Mouse (Mus musculus) liver, embryonic 13.5 days (tissue): Measurements from ENCODE around the gene Usp33. TPM values are rescaled to one million over a fixed set of nuclear protein-coding genes. Genes with fewer than 3 reads are reported as not detected.

Experiments
- ATAC-seq: fragments of 200-750 bp; cut with Nextera tagmentation; 2 replicates; pipeline ENCODE4 v1.8.0; 2017; ENCODE audit warnings: low read depth, mild to moderate bottlenecking, moderate number of reproducible peaks, moderate library complexity
- DNase-seq: peaks from one replicate; pipeline ENCODE4 v3.0.0; 2022
- H3K27ac ChIP-seq: fragments of 300-500 bp; sonication (generic); 2 replicates; pipeline ENCODE4 v1.5.1; 2015; ENCODE audit warnings: moderate library complexity, mild to moderate bottlenecking, inconsistent platforms
- H3K27me3 ChIP-seq: fragments of 300-500 bp; sonication (generic); 2 replicates; pipeline ENCODE4 v1.6.1; 2015; ENCODE audit warnings: mild to moderate bottlenecking, inconsistent platforms
- H3K36me3 ChIP-seq: fragments of 300-500 bp; sonication (generic); 2 replicates; pipeline ENCODE4 v1.6.1; 2015; ENCODE audit warnings: mild to moderate bottlenecking, inconsistent platforms
- H3K4me1 ChIP-seq: fragments of 300-500 bp; sonication (generic); replicated peaks from 2 replicates; pipeline ENCODE4 v1.6.1; 2015; ENCODE audit warnings: inconsistent platforms
- H3K4me2 ChIP-seq: fragments of 300-500 bp; sonication (generic); 2 replicates; pipeline ENCODE4 v1.6.1; 2015; ENCODE audit warnings: inconsistent platforms, mild to moderate bottlenecking, moderate library complexity
- H3K4me3 ChIP-seq: fragments of 300-500 bp; sonication (generic); replicated peaks from 2 replicates; pipeline ENCODE4 v1.5.1; 2015; ENCODE audit warnings: mild to moderate bottlenecking, inconsistent platforms
- H3K9ac ChIP-seq: fragments of 300-500 bp; sonication (generic); 2 replicates; pipeline ENCODE4 v1.6.1; 2015; ENCODE audit warnings: mild to moderate bottlenecking, inconsistent platforms
- H3K9me3 ChIP-seq: fragments of 300-500 bp; sonication (generic); replicated peaks from 2 replicates; pipeline ENCODE4 v1.6.1; 2016; ENCODE audit warnings: inconsistent platforms
- WGBS: fragments of 180-500 bp; shearing (Covaris S2); methylation state at CpG from one replicate; pipeline ENCODE4 v1.1.7; 2015; ENCODE audit not compliant: insufficient replicate concordance; 5-methylcytosine and 5-hydroxymethylcytosine counted together
- polyA plus RNA-seq: library from polyadenylated mRNA; unstranded; fragments of >200 nt; fragmentation: Nextera tagmentation; extraction: Ambion mirVana; gene quantifications from 2 replicates; pipeline ENCODE4 v1.2.1, GENCODE M21; 2015

Gene Usp33
- polyA plus RNA-seq, 1 experiment from 2014 or later = 19.5 TPM

DNA sequence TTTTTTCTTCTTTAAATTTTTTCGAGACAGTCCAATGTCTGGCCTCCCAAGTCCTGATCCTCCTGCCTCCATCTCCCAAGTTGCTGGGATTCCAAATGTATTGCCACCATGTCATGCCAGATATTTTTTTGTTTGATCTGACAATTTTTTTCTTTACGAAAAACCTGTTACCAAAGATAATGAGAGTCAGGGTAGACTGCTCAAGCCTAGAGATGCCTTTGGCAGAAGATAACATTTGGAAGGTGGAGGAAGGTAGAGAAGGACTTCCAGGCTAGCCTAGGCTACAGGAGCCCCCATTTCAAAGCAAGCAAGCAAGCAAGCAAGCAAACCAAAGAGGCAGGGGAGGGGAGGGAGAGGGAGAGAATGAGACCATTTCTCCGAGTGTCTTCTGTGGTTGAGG is 949 bp downstream of the Usp33 start:
- Histone ChIP-seq H3K4me3 (peak overlapping the region; percentile 84), H3K36me3 (peaks cover 9% of the 10 kb centered on the region; the same call in 1 of the 2 replicates), H3K9ac (peak overlapping the region; percentile 90), H3K27ac (peak overlapping the region; percentile 89), H3K4me1 (peaks cover 51% of the 10 kb centered on the region), H3K9me3 (no peaks in the 10 kb centered on the region), H3K27me3 (no peaks in the 10 kb centered on the region), H3K4me2 (peak overlapping the region; percentile 68)
- ATAC-seq (peak; percentile 65), DNase-seq (peak; percentile 38)
- WGBS = 26% methylated on average over 3 of the region's 3 CpGs

DNA sequence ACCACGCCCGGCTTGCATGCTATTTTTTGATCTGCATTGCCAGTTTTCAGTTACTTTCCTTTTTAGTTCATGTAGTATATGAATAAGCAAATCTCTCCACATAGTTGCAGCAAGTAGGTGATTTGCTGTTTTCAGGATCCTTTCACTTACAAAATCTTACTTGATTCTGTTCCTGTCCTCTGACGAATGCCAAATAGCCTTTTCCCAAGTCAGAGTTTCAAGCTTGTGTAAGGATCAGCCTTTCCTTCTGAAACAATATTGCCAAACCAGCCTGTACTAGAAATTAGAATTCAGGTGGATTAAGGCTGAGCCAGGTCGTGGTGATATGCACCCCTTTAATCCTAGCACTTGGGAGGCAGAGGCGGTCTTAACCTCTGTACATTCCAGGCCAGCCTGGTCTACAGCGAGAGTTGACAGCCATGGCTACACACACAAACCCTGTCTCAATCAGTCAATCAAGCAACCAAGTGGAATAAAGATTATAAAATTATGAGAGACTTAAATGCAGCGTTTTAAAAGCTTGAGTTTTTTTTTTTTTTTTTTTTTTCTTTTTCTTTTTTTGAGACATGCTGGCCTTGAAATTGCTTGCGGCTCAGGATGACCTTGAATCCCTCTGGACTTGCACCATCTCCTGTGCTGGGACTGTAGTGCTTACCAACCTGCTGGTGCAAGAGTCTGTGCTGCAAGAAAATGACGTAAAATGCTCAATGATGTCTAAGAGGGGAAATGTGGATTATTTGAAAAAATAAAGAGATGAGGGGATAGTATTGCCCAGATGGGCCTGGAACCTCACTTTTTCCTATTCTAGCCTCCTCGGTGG is 1.9 kb downstream of the Usp33 start:
- DNase-seq = no peak
- WGBS = 82% methylated on average over 10 of the region's 10 CpGs
- Histone ChIP-seq H3K27ac (peak overlapping the region; percentile 15; the same call in 1 of the 2 replicates), H3K4me2 (peak overlapping the region; percentile 68), H3K9me3 (no peaks in the 10 kb centered on the region), H3K4me1 (peaks cover 58% of the 10 kb centered on the region), H3K36me3 (peaks cover 9% of the 10 kb centered on the region; the same call in 1 of the 2 replicates), H3K4me3 (peak overlapping the region; percentile 84; the same call in 1 of the 2 replicates), H3K27me3 (no peaks in the 10 kb centered on the region), H3K9ac (0 out of 2 replicates have a peak overlapping the region, but pooled peaks have one; percentile 7)
- ATAC-seq = no peak

DNA sequence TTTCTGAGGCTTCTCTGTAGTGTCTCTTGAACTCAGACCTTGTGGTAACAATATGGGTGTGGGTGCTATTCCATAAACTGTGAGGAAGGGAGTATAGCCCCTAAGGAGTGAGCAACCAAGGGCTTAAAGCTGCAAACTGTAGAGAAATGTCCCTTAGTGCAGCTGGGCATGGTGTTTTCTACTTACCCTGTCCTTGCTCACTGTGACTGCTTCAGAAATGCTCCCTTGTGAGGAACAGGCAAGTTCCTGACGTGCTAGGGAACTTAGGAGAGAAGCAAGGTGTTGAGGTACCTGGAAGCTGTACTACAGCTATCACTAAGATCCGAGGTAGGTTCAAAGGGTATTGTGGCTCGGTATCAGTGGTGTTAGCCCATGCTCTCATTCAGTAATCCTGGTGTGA is 4.2 kb downstream of the Usp33 start:
- ATAC-seq (no peak), DNase-seq (no peak)
- Histone ChIP-seq H3K9me3 (no peaks in the 10 kb centered on the region), H3K4me2 (no peak overlapping the region), H3K27me3 (no peaks in the 10 kb centered on the region), H3K27ac (peak overlapping the region; percentile 36; the same call in 1 of the 2 replicates), H3K4me1 (peaks cover 74% of the 10 kb centered on the region), H3K36me3 (peaks cover 9% of the 10 kb centered on the region; the same call in 1 of the 2 replicates), H3K9ac (peak overlapping the region; percentile 26; the same call in 1 of the 2 replicates), H3K4me3 (no peak overlapping the region)
- WGBS = 76% methylated on average over 3 of the region's 3 CpGs

DNA sequence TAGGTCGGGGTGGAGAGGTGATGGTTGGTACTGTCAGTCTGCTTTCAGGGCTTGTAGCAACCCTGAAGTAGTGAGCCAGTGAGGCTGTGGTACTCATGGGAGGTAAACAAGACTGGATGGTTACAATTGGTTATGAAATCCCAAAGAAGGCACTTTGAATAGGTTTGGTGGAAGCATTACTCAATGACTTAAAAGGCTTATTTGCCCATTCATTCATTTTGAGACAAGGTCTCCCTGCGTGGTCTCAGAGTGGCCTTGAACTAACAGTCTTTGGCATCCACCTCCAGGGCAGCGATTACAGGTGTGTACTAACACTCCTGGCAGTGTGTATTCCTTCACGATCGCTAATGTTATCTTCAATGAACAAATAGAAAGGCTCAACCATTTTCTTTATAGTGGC is 4.7 kb downstream of the Usp33 start:
- ATAC-seq = no peak
- peaks cover 79% of the 10 kb centered on the region for H3K4me1 ChIP-seq
- 74% methylated on average over 5 of the region's 5 CpGs for WGBS
- no peaks in the 10 kb centered on the region for H3K27me3 ChIP-seq
- H3K27ac ChIP-seq = peak overlapping the region; percentile 36; the same call in 1 of the 2 replicates
- no peak for DNase-seq
- H3K9me3 ChIP-seq = no peaks in the 10 kb centered on the region
- peaks cover 9% of the 10 kb centered on the region; the same call in 1 of the 2 replicates for H3K36me3 ChIP-seq
- no peak overlapping the region for H3K4me3 ChIP-seq
- H3K4me2 ChIP-seq = no peak overlapping the region
- no peak overlapping the region for H3K9ac ChIP-seq

DNA sequence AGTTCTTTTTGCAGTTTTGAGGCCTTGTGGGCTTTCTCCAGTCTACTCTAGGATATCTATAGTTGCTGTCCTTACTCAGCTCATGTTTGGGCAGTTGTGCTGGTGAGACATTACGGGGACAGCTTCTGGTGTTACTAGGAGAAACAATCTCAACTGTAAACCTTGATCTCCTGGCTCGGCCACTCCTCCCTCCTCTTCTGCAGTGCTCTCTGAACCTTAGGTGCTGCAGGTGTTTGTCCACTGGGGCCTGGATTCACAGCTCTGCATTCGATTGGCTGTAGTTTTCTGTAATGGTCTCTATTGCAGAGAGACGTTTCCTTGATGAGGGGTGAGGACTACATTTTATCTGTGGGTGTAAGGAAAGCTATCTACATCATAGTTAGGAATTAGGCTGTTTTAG is 6.0 kb downstream of the Usp33 start:
- no peak for ATAC-seq
- peaks cover 13% of the 10 kb centered on the region for H3K36me3 ChIP-seq
- H3K27me3 ChIP-seq = no peaks in the 10 kb centered on the region
- 0 out of 2 replicates have a peak overlapping the region, but pooled peaks have one; percentile 13 for H3K27ac ChIP-seq
- no peak for DNase-seq
- H3K4me2 ChIP-seq = no peak overlapping the region
- H3K9ac ChIP-seq = no peak overlapping the region
- 60% methylated on average over 4 of the region's 4 CpGs for WGBS
- H3K4me1 ChIP-seq = peaks cover 84% of the 10 kb centered on the region
- no peak overlapping the region for H3K4me3 ChIP-seq
- no peaks in the 10 kb centered on the region for H3K9me3 ChIP-seq

DNA sequence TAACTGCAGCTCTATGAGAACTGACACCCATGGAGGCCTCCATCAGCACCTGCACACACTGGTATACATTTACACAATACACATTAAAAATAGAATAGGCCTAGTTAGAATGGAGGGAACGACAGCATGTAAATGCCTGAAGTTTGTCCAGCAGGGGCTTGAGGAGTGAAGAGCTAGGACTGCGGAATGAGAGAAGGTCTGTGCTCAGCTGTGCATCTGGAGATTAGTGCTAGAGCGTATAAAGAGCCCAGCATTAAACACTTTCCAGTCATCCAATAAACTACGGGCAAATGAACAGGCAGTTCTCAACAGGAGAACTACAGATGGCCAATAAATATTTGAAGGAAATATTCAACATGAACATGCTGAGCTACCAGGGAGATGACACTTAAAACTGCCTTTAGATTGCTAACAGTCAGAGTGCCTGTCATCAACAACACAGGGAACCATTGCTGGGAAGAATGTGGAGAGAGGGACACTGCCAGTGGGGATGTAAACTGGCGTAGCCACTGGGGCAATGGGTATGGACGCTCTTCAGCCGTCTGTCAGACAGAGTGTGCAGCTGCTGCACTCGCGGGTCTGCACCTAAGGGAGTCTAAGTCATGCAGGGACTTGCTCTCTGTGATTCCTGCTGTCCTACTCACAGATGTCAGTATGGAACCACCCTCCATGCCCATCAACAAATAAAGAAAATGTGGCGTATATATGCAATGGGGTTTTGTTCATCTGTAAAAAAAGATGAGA is 7.3 kb downstream of the Usp33 start:
- no peak overlapping the region for H3K27ac ChIP-seq
- H3K9ac ChIP-seq = no peak overlapping the region
- no peak overlapping the region for H3K4me3 ChIP-seq
- peaks cover 73% of the 10 kb centered on the region for H3K4me1 ChIP-seq
- H3K4me2 ChIP-seq = no peak overlapping the region
- no peak for ATAC-seq
- H3K9me3 ChIP-seq = no peaks in the 10 kb centered on the region
- H3K27me3 ChIP-seq = no peaks in the 10 kb centered on the region
- 88% methylated on average over 10 of the region's 10 CpGs for WGBS
- DNase-seq = no peak
- peaks cover 17% of the 10 kb centered on the region for H3K36me3 ChIP-seq

DNA sequence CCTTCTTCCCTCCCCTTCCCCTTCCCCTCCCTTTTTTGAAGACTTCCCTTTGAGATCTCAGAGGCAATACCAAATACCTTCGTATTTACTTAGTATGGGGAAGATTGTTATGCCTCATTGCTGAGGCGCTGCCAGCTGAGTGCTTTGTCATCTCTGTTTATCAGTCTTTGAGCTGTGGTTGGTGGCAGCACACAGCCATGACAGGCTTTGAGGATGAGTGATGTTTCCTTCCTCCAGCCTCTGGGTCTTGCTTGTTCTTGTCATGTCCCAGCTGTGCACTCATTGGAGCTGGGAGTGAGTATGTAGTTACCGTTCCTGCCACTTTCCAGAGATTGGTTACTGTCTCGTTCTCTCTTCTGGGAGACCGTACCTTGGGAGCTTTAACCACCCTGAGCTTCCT is 9.1 kb downstream of the Usp33 start:
- 23% methylated on average over 5 of the region's 5 CpGs for WGBS
- peak overlapping the region; percentile 41 for H3K4me2 ChIP-seq

DNA sequence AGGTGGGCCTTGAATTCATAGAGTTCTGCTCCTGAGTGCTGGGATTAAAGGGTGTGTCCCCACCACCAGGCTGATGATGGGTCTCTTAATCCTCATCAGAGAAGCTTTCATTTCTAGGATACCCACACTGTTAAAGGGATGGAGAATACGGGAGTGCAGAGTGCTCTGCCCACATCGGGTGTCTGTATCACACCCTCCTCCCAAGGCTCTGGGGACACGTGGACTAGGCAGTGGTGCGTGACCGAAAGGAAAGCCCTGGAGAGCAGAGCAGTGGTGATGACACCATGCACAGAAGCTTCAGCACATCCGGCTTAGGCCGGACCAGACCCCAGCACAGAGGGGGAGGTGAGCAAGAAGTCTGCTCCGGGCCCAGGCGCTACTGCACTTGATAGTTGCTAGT is 10.5 kb downstream of the Usp33 start:
- no peak overlapping the region for H3K4me3 ChIP-seq
- no peak overlapping the region for H3K9ac ChIP-seq
- H3K4me2 ChIP-seq = no peak overlapping the region
- DNase-seq (no peak), ATAC-seq (no peak)
- no peaks in the 10 kb centered on the region for H3K27me3 ChIP-seq
- H3K36me3 ChIP-seq = peaks cover 37% of the 10 kb centered on the region
- WGBS = 82% methylated on average over 9 of the region's 9 CpGs
- H3K27ac ChIP-seq = no peak overlapping the region
- H3K9me3 ChIP-seq = no peaks in the 10 kb centered on the region
- H3K4me1 ChIP-seq = peaks cover 49% of the 10 kb centered on the region

More for the DNA sequence above, 9.1 kb downstream of the Usp33 start:
- DNase-seq = peak; percentile 65
- H3K27ac ChIP-seq = peak overlapping the region; percentile 89
- ATAC-seq = peak; percentile 94
- no peaks in the 10 kb centered on the region for H3K9me3 ChIP-seq
- peaks cover 30% of the 10 kb centered on the region for H3K36me3 ChIP-seq
- peak overlapping the region; percentile 56 for H3K9ac ChIP-seq
- H3K4me3 ChIP-seq = 0 out of 2 replicates have a peak overlapping the region, but pooled peaks have one; percentile 8
- no peaks in the 10 kb centered on the region for H3K27me3 ChIP-seq
- H3K4me1 ChIP-seq = peaks cover 60% of the 10 kb centered on the region

DNA sequence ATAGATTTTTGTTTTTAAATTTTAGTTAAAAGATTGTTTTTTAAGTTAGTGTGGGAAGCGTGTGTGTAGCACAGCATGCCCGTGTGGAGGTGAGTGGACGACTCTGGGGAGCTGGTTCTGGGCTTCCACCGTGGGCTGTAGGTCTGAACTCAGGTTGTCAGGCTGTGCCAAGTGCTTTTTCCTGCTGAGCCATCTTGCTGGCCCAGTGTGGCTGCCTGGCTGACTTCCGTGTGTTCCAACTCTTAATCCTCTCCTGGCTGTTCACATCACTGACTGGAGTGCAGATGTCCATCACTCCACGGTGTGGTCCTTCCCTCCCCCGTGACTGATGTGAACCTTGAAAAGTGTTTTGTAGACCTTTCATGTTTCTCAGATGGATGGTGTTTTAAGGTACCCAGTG is 12.9 kb downstream of the Usp33 start:
- H3K9me3 ChIP-seq = no peaks in the 10 kb centered on the region
- H3K4me3 ChIP-seq = no peak overlapping the region
- no peak overlapping the region for H3K4me2 ChIP-seq
- 80% methylated on average over 7 of the region's 7 CpGs for WGBS
- ATAC-seq = no peak
- H3K36me3 ChIP-seq = peaks cover 60% of the 10 kb centered on the region
- no peaks in the 10 kb centered on the region for H3K27me3 ChIP-seq
- peaks cover 27% of the 10 kb centered on the region for H3K4me1 ChIP-seq
- no peak overlapping the region for H3K27ac ChIP-seq
- DNase-seq = no peak
- no peak overlapping the region for H3K9ac ChIP-seq

DNA sequence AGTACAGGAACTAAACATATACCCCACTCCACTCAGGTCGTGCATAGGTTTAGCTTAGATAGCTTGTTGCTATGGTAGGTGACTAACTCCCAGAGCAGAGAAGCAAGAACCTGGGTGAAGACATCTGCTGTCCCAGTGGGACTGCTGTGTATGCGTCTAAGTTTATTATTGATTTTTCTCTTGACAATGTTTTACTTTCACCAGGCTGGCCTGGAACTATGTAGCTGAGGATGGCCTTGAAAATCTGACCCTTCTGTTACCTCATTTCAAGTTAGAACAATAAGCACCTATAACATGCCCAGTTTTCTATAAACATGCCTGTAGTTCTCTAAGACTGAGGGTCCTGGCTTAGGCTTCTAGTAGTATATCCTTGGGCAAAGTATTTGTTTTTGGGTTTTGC is 17.9 kb downstream of the Usp33 start:
- no peaks in the 10 kb centered on the region for H3K9me3 ChIP-seq
- peaks cover 85% of the 10 kb centered on the region for H3K36me3 ChIP-seq
- no peak overlapping the region for H3K4me2 ChIP-seq
- DNase-seq = no peak
- no peak overlapping the region for H3K4me3 ChIP-seq
- H3K27ac ChIP-seq = no peak overlapping the region
- no peak for ATAC-seq
- H3K27me3 ChIP-seq = no peaks in the 10 kb centered on the region
- H3K4me1 ChIP-seq = peaks cover 11% of the 10 kb centered on the region
- WGBS = 70% methylated on average over 2 of the region's 2 CpGs
- H3K9ac ChIP-seq = no peak overlapping the region

DNA sequence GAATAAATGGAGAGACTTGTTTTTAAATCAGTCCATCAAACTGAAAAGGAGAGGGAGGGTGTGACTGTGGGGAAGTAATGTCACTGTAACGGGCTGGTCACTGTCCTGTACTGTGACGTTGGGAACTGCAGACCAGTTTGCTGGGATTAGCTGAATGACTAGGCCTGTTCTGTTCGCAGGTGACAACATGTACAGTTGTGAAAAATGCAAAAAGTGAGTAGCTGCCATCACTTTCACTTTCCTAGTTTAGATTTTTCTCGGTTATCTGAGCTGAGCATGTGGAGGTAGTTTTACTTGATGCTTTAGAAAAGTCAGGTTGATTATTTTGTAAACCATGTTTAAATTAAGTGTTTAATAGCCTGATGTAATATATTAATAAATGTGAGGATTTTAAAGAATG is 29.8 kb downstream of the Usp33 start:
- Histone ChIP-seq H3K27me3 (no peaks in the 10 kb centered on the region), H3K4me2 (no peak overlapping the region), H3K9ac (no peak overlapping the region), H3K9me3 (no peaks in the 10 kb centered on the region), H3K36me3 (peaks cover 83% of the 10 kb centered on the region), H3K4me3 (no peak overlapping the region), H3K4me1 (no peaks in the 10 kb centered on the region), H3K27ac (no peak overlapping the region)
- 76% methylated on average over 4 of the region's 4 CpGs for WGBS
- ATAC-seq (no peak), DNase-seq (no peak)
